Mouse (Mus musculus) lung, adult 2 months (tissue): Measurements from ENCODE around the gene Hnrnpll.

ENCODE experiments used
- CTCF ChIP-seq: fragments of 200-500 bp; IDR thresholded peaks from 2 replicates; pipeline ENCODE4 v1.5.1; 2011; ENCODE audit warnings: mild to moderate bottlenecking, low read length, control low read depth; ENCODE audit not compliant: insufficient read depth
- POLR2A ChIP-seq: fragments of 200-500 bp; IDR thresholded peaks from 2 replicates; pipeline ENCODE4 v1.6.1; 2011; ENCODE audit warnings: low read depth, mild to moderate bottlenecking, control low read depth, low read length, borderline replicate concordance; ENCODE audit errors: extremely low read depth

DNA sequence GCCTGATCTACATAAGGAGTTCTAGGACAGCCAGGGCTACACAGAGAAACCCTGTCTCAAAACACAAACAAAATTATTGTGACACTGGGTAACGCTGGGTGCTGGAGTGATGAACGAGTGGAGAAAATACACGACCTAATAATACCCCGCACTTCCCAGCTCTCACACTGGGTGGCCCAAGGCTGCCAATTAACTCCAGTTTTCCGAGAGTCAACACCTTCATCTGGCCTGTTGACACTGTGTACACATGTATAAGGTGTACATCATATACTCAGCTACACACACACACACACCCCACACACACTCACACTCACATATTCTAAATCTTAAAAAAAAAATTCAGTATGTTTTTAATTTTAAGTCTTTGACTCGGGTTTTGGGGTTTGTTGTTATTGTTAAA is 33.5 kb downstream of the Hnrnpll start:
- TF ChIP-seq POLR2A (no peak), CTCF (no peak)
